Mouse (Mus musculus) frontal cortex, postnatal 14 days (tissue): ENCODE measurements around the gene Tmem108.
A peak's percentile ranks its signal among the peaks of the same experiment; 100 is the strongest.

ENCODE experiments used
- DNase-seq, 2 experiments: peaks; one replicate each; pipeline ENCODE4 v3.0.0; 2022; ENCODE audit warnings: low spot score in 2 of 2

Gene Tmem108

DNA sequence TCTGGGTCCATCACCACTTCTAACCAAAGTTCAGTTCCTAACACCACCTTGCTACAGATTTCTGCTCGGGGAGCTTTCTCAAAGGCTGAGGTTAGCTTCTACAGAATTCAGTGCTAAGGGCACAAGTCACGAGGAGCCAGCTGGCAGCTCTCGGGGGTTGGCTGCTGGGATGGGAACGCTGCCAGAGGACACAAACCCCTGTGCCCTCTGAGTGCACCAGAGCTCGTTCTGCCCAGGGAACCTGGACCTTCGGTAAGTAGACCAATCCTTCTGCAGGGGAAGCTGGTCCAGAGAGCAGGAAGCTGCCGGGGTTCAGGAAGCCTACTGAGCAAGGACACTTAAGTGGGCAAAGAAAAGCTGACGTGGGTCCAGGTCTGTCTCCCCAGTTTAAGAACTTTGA, 40.6 kb downstream of the Tmem108 start:
- no peak for DNase-seq

DNA sequence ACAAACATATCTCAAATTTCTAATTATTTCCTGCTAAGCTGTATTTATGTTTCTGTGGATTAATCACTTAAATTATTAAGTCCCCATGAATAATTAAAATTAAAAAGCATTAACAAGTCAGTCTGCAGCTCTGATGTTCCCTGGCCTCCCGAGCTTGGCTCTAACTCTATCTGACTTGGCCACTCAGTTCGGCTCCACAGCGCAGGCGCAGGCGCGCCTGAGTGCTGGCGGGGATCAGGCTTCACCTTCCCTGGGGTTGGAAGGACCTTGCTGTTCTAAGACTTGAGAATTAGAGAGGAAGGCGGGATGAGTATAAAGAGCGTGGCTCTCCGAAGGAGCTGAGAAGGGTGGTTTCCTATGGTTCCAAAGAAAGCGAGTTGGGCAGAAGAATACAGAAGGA, 41.6 kb downstream of the Tmem108 start:
- no peak for DNase-seq

DNA sequence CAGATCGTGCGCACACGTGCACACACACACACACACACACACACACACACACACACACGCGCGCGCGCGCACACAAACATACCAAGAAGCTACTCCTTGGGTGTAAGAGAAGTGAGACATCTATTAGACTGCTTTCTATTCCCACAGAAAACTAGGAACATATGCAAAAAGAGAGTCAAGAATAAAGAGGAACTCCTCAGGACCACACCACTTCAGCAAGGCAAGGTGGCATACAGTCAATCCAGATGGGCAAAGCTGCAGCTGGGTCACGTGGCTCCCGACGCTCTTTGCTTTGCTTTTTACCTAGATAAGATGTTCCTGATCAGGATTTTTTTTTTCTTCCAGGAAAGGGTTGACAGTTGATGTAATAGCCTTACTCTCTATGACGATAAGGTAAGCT, 45.6 kb downstream of the Tmem108 start:
- no peak for DNase-seq

DNA sequence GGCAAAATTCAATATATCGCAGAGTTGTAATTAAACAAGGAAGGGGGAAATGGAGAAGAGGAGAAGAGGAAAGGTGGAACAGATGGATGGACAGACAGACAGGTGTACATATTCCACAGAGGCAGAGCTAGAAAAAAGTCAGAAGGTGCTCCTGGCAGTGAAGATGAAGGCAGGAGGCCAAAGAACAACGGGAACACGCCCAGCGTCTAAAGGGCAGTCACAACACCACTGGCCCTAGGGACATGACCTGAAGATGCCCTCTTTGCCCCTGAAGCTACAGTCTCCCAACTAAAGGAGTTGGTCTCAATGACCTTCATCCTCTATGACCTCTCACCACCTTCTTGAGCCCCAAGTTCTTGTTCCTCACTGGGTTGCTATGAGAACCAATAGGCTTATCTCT, 46.3 kb downstream of the Tmem108 start:
- DNase-seq, result no peak

DNA sequence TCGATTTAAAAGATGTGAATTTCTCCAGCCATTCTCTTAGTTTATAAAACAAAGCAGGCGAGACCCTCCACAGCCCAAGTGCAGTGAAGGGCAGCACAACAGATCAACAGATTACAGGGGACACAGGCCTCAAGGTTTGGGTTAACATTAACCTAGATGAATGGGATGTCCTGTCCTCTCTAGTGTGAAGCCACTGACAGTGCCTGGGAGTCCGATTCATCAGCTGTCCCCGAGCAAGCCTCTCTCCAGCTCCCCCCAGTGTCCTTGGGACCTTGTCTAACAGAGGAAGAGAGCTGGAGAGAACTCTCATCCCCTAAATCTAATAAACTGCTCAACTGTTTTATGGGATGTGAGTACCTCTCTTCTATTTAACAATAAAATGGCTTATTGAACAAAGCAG, 48.4 kb downstream of the Tmem108 start:
- DNase-seq, result no peak

DNA sequence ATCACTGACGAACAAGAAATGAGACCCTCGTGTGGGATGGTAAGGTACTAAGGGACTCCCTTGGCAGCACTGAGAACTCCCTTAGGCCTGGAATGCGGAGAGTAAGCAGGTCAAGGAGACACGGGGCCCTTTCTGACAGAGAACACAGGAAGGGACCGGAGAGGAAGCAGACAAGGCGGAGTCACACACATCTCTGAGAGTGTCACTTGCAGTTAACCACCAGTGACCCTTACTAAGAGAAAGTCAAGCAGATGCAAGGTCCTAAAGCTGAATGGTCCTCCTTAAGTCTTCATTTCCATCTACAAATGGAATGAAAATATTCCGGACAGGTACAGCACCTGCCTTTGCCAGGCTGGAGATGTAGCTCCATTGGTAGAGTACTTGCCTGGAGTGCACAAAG, 48.9 kb downstream of the Tmem108 start:
- DNase-seq, result no peak

DNA sequence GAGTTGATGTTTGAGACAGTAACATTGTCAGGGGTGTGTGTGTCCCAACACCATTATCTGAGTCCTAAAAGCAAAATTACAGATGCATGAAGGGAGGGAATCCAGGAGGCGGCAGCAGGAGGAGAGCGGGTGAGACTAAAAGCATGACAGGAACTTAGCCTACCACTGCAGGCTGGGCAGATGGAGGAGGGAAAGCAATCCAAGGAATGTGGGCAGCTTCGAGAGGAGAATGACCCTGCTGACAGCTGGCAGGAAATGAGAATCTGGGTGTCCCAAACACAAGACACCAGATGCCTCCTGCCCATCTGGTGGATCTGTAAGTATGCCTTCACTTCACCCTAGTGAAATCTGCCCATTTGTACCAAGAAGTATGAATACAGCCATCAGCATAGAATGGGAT, 51.9 kb downstream of the Tmem108 start:
- DNase-seq, result no peak

DNA sequence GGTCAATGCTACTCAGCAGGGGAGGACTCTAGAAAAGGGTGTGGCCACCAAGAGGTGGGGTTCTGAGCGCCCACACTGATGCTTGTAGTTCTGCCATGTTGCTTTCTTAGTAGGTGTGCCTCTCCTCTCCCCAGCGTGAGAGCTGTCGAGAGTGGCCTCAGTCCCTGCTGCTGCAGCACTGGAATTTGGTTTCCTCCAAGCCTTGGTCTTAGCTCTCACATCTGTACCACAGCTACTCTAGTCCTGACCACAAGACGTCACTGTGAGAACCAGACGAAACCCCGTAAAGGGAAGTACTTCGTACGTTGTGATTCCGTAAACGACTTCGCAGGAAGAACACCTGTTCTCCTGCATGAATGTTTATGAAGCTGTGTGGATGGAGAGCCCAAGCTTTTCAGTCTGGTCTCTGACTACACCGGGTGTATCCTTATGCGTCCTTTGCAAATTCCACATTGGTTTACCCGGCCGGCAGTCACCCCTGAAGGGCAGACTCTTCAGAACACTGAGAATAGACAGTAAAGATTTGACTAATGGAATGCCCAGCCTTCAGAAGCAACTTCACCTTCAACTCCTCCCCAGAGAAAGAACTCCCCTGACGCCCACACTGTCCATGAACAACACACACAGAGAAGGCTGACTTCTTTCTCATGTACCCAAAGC, 53.0 kb downstream of the Tmem108 start:
- DNase-seq, result no peak

DNA sequence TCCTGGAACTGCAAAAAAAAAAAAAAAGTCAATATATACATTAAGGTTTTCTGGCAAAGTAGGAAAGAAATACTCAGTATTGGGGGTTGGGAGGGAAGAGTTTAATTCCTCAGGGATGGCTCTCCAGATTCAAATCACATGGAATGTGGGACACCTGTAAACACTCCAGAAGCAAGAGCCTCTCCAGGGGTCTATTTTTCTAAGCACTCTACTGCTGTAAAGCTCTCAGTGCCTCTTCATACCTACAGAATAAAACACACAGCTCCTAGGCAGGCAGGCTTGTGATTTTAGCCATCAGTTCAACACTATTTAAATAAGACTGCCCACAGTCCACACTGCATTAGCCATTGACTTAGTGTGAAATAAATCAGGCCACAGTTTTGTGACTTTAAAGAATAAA, 53.8 kb downstream of the Tmem108 start:
- no peak for DNase-seq

DNA sequence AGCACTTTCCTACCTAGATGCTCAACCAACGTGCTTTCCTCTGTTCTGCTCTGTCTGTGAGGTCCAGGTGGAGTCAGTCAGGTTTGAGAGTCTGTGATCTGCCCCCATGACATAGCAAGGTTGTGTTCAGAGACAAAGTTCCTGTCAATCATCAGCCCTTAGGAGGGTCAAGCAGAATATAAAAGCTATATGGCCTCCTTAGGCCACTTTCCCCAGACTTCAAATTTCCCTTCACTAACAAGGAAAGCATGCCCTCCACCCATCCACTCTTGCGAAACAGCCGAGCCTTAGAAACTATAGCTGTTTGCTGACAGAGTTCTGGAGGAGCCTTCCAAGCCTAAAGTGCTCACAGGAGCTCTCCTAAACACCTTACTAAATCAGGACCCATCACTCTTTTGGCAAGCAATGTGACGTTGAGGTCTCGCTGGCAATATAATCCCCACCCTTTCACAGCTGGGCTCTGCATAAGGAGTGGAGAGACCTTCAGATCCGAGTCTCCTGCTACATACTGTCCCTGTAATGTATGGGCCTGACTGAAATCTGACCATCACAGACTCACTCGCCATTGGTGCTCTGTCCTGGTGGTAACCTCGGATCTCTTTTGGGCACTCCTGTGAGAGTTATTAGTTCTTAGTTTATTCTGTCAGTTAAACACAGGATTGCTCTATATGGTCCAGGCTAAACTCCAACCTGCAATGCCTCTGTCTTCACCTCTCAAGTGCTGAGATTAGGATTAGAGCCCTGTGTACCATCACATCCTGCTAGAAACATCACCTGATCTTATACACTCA, 54.4 kb downstream of the Tmem108 start:
- no peak for DNase-seq

DNA sequence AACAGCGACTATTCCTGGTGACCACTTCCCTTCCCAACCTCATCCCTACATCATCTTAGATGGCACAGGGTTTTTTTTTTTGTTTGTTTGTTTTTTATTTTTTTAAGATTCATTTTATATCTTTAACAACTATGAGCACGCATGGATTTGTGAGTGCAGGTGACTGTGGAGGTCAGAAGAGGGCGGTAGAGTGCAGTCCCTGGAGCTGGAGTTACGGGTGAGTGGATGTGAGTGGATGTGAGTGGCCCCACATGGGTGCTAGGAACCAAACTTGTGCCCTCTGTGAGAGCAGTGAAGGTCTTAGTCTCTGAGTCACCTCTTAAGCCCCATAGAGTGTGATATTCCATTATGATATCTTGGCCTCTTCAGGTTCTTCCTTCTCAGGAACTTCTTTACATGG, 55.9 kb downstream of the Tmem108 start:
- DNase-seq, result no peak

DNA sequence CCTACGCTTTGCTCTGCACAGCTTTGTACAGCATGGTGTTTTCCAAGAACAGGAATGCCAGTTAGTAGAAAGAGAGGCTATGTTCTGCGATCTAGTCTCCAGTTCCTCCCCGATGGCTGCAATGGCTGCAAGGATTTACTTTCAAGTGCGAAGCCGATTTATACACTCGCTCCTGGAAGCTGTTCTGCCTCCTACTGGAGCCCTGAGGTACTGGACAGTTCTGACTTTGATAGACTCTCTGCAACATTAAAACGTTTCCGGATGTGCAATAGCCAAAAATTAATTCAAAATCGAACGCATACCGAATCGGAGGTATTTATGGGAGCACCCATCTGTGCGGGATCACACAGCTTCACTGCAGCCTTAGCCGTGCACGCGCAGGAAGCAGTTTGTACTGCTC, 58.6 kb downstream of the Tmem108 start:
- DNase-seq, result no peak

DNA sequence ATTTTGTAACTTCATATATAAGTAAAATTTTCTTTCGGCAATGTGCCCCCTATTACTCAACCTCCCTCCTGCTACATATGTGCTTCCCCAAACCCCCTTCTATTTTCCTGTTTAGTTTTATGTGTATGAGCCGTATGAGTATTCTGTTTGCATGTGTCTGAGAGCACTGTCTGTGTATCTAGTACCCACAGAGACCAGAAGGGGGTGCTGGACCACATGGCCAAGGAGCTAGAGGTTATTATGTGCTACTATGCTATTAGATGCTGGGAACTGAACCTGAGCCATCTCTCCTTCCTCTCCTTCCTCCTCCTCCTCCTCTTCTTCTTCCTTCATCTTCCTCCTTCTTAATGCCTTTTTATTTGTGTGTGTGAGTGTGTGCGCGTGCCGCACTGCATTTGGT, 59.2 kb downstream of the Tmem108 start:
- DNase-seq, result no peak

DNA sequence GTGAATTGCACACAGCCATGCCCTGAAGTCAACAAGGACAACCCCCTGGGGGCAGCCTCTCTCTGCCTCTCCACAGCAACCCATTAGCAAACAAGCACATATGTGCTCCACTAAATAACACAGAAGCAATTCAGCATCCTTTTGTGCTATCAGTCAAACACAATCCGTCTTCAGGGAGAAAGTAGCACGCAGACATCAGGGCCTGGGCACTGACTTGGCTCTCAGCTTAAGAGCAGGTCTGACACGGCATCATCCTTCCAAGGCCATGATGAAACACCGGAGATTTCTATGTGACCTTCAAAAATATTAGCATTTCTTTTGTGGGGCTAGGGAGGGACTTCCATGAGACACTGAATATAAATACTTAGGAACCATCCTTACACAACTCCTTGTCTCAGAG, 60.2 kb downstream of the Tmem108 start:
- no peak for DNase-seq

DNA sequence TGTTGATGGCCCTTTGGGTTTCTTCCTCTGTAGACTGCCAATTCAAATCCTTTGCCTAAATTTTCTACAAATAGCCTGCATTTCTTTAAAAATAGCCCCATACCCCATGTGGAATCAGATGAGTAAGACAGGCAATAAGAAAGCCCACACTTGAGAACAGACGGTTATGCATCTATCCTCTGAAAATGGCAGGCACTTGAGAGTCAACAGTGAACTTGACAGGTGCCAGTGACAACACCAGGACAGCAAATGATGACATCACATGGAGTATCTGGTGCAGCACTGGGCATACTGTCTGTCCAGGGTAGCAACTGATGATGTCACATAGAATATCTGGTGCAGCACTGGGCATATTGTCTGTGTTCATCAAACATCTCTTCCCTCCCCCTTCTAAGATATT, 61.4 kb downstream of the Tmem108 start:
- DNase-seq, result no peak

DNA sequence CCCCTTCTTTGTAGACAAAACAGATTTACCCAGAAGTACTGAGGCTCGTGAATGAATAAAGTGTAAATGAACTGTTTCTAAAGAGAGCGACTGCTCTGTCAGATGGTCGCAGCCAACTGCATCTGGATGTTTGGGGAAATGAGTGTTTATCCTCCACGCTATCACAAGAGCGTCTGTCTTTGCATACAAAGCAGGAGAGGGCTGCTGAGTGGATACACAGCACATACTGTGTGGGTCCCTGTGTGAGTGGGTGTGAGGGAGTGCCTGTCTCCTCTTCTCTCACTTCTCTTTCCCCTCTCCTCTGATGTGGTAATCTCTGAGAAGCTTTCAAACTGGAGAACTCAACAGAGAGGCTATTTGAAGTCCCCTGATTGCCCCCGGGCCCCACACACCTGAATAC, 64.7 kb downstream of the Tmem108 start:
- DNase-seq, result no peak

DNA sequence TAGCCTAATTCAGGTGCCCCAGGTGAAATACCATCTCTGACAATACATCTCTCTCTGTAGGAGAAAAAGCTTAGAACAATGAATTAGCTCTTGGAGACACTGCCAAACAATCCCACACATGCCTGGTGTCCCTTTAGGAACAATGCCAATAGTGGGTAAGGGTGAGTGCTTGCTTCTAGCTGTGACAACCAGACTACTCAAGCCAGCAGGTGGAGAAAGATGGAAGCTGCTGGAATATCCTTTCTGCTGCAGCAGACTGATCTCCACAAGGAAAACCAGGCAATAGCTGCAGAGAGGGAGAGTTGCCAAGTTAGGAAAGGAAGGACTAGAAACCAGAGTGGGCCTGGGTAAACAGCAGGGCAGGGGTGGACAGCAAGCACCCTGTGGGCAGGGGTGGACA, 67.8 kb downstream of the Tmem108 start:
- DNase-seq, result no peak

DNA sequence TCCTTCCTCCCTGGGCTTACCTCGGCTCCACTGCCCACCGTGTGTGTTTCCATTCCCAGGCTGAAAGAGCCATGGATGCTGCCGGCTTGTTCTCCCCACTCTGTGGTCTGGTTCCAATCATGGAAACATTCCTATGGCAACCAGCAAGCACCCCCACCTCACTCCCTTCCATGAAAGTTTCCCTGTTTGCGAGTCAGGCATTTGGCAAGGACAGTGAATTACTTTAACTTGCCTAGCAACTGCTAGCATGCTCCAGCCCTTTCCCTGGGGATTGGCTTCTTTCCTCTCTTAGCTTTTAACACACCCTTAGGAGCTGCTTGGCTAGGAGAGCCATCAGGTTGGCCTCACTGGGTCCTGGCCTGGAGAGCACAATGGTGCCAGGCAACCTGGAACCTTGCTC, 68.9 kb downstream of the Tmem108 start:
- peak; percentile 53 to 54 for DNase-seq

DNA sequence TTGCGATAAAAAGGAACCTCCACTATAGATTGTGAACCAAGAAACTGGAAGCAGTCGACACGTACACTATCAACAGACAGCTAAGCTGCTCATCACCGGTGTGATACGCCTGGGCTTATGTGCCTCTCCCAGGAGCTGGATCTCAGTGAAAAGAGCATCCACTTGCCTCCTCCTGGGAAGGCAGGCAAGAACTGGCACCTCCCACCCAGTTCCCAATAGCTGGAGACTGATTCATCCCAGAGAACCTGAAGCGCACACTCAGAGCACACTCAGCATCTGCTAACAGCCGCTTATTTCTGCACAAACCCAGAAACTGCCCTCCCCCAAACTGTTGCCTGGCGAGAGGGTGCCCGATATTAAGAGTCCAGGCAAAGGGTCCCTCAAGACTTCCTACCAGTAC, 69.8 kb downstream of the Tmem108 start:
- peak in 1 of 2 experiments; percentile 28 for DNase-seq

DNA sequence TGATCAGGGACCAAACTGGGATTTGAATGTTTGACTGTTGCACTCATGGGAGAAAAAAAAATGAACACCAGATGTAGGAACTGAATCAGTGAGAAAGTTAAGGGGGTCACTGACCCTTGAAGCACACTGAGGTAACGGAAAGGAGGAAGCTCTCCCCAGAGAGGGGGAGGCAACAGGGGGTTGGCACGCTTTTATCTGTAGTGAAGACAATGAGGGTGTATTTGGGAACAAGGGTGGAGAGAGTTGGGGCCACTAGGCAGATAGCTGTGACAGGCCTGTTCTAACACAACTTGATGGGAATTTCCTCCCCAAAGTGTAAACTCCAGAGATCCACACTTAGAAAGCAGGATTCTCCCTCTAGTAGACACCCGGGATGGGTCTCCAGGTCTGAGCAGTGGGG, 71.2 kb downstream of the Tmem108 start:
- no peak for DNase-seq

DNA sequence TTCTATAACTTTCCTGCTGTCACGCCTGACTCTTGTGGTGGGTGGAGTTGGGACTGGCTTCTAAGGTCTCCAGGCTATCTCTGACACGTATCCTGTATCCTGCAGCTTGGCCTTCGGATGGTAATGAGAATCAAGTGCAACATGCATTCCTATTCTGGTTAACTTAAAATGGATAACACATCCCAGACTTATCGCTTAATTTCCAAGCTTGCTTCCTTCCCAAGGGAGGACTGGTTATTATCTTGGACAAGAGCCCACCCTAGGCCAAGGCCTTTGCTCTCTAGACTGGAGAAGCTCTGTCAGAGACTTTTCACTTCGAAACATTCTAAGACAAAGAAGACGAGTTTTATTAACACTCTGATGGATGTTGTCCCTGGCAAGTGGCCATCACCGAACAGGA, 71.9 kb downstream of the Tmem108 start:
- no peak for DNase-seq

DNA sequence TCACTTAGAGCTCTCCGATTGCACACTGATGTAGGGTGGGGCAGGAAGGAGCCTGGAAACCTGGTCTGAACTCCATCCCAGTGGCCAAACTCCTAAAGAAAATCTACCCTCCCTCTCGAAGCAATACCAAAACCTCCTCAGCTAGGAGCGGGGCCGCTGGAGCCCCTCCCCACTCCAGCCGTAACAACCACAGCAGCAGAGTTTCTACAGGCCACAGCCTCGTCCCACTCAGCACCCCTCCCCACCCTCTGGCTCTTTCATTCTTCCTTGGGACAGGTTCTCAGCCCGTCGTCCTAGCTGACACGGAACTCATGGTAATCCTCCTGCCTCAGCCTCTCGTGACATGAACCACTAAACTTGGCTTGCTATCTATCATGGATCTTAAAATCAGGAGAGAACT, 72.6 kb downstream of the Tmem108 start:
- DNase-seq, result no peak

DNA sequence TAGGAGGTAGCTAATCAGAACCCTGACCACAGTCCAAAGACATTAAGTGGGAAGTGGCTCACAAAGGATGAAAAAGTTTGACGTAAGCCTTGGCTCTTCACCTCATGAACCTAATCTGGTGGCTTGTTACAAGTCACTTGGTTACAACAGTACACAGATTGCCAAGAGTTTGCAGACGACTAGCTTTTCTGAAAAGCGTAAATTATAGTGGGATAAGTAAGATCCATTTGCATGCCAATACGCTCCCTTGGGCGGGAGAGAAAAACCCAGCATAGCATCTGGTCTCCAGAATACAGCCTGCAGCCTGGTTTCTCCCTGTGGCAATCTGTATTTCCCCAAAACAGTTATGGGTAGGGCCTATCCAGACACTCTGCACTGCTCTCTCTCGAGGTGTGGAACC, 74.5 kb downstream of the Tmem108 start:
- DNase-seq, result no peak
